Mouse (Mus musculus) stomach, embryonic 15.5 days (tissue): Measurements from ENCODE around the gene Shisa3. TPM values are rescaled to one million over a fixed set of nuclear protein-coding genes. Genes with fewer than 3 reads are reported as not detected.
A peak's percentile ranks its signal among the peaks of the same experiment; 100 is the strongest.

Experiments used
- ATAC-seq: fragments of 200-750 bp; cut with Nextera tagmentation; 2 replicates; pipeline ENCODE4 v1.8.0; 2017; ENCODE audit warnings: low read depth, moderate number of reproducible peaks, moderate TSS enrichment; ENCODE audit not compliant: insufficient read depth, low FRiP score
- H3K27ac ChIP-seq: fragments of 300-500 bp; sonication (generic); 2 replicates; pipeline ENCODE4 v1.5.1; 2015; ENCODE audit warnings: mild to moderate bottlenecking, inconsistent platforms
- H3K27me3 ChIP-seq: fragments of 300-500 bp; sonication (generic); replicated peaks from 2 replicates; pipeline ENCODE4 v1.6.1; 2015; ENCODE audit warnings: inconsistent platforms
- H3K36me3 ChIP-seq: fragments of 300-500 bp; sonication (generic); 2 replicates; pipeline ENCODE4 v1.6.1; 2015; ENCODE audit warnings: inconsistent platforms
- H3K4me1 ChIP-seq: fragments of 300-500 bp; sonication (generic); 2 replicates; pipeline ENCODE4 v1.6.1; 2015; ENCODE audit warnings: inconsistent platforms
- H3K4me2 ChIP-seq: fragments of 300-500 bp; sonication (generic); 2 replicates; pipeline ENCODE4 v1.6.1; 2015; ENCODE audit warnings: mild to moderate bottlenecking, inconsistent platforms
- H3K4me3 ChIP-seq: fragments of 300-500 bp; sonication (generic); replicated peaks from 2 replicates; pipeline ENCODE4 v1.5.1; 2015; ENCODE audit warnings: inconsistent platforms
- H3K9ac ChIP-seq: fragments of 300-500 bp; sonication (generic); 2 replicates; pipeline ENCODE4 v1.6.1; 2015; ENCODE audit warnings: inconsistent platforms
- H3K9me3 ChIP-seq: fragments of 300-500 bp; sonication (generic); 2 replicates; pipeline ENCODE4 v1.6.1; 2016; ENCODE audit warnings: inconsistent platforms
- WGBS: fragments of 180-500 bp; shearing (Covaris S2); methylation state at CpG from one replicate; pipeline ENCODE4 v1.1.7; 2015; 5-methylcytosine and 5-hydroxymethylcytosine counted together
- polyA plus RNA-seq: library from polyadenylated mRNA; unstranded; fragments of >200 nt; fragmentation: Nextera tagmentation; extraction: Ambion mirVana; gene quantifications from 2 replicates; pipeline ENCODE4 v1.2.1, GENCODE M21; 2015

Gene Shisa3
- polyA plus RNA-seq, 1 experiment from 2014 or later = 25.1 TPM

- H3K27ac ChIP-seq = no peak overlapping the region
- H3K4me1 ChIP-seq = no peaks in the 10 kb centered on the region; the same call in 1 of the 2 replicates
- no peak for ATAC-seq
- 63% methylated on average over 3 of the region's 3 CpGs for WGBS
- no peaks in the 10 kb centered on the region for H3K36me3 ChIP-seq
- no peak overlapping the region for H3K9ac ChIP-seq
- H3K4me2 ChIP-seq = no peak overlapping the region
- H3K9me3 ChIP-seq = no peaks in the 10 kb centered on the region
- H3K4me3 ChIP-seq = no peak overlapping the region
- no peaks in the 10 kb centered on the region for H3K27me3 ChIP-seq
Observed at GRCm38 (mm10) chr5:67634339-67634738, 26.7 kb downstream of the Shisa3 start.

GRCm38 (mm10) chr5:67640596-67641312 lies 33.1 kb downstream of the Shisa3 start:
- no peak overlapping the region for H3K9ac ChIP-seq
- no peak overlapping the region for H3K27ac ChIP-seq
- no peak overlapping the region for H3K4me3 ChIP-seq

GRCm38 (mm10) chr5:67641406-67642120 lies 33.9 kb downstream of the Shisa3 start:
- H3K4me3 ChIP-seq = no peak overlapping the region
- 60% methylated on average over 8 of the region's 8 CpGs for WGBS
- no peak for ATAC-seq
- H3K4me2 ChIP-seq = no peak overlapping the region
- no peaks in the 10 kb centered on the region for H3K36me3 ChIP-seq
- H3K27me3 ChIP-seq = no peaks in the 10 kb centered on the region
- no peak overlapping the region for H3K9ac ChIP-seq
- no peak overlapping the region for H3K27ac ChIP-seq
- no peaks in the 10 kb centered on the region for H3K9me3 ChIP-seq
- H3K4me1 ChIP-seq = no peaks in the 10 kb centered on the region

More at GRCm38 (mm10) chr5:67640596-67641312, 33.1 kb downstream of the Shisa3 start:
- Histone ChIP-seq H3K36me3 (no peaks in the 10 kb centered on the region), H3K4me2 (no peak overlapping the region), H3K4me1 (no peaks in the 10 kb centered on the region), H3K27me3 (no peaks in the 10 kb centered on the region), H3K9me3 (no peaks in the 10 kb centered on the region)
- no peak for ATAC-seq
- WGBS = 71% methylated on average over 8 of the region's 8 CpGs

- WGBS = 91% methylated on average over 5 of the region's 5 CpGs
- no peaks in the 10 kb centered on the region for H3K4me1 ChIP-seq
- no peaks in the 10 kb centered on the region for H3K27me3 ChIP-seq
- no peak for ATAC-seq
- H3K4me3 ChIP-seq = no peak overlapping the region
- H3K36me3 ChIP-seq = no peaks in the 10 kb centered on the region
- H3K27ac ChIP-seq = no peak overlapping the region
- no peak overlapping the region for H3K9ac ChIP-seq
- no peaks in the 10 kb centered on the region for H3K9me3 ChIP-seq
- H3K4me2 ChIP-seq = no peak overlapping the region
Observed at GRCm38 (mm10) chr5:67643537-67644255, 36.0 kb downstream of the Shisa3 start.

- Histone ChIP-seq H3K9me3 (no peaks in the 10 kb centered on the region), H3K4me3 (no peak overlapping the region), H3K36me3 (no peaks in the 10 kb centered on the region), H3K27me3 (no peaks in the 10 kb centered on the region), H3K27ac (no peak overlapping the region), H3K4me1 (no peaks in the 10 kb centered on the region), H3K4me2 (no peak overlapping the region), H3K9ac (no peak overlapping the region)
- WGBS = 69% methylated on average over 20 of the region's 20 CpGs
- ATAC-seq = no peak
Observed at GRCm38 (mm10) chr5:67646756-67647529, 39.3 kb downstream of the Shisa3 start.

- ATAC-seq = no peak
- no peaks in the 10 kb centered on the region for H3K9me3 ChIP-seq
Observed at GRCm38 (mm10) chr5:67647568-67647967, 39.9 kb downstream of the Shisa3 start.

GRCm38 (mm10) chr5:67649156-67649555 lies 41.5 kb downstream of the Shisa3 start:
- no peak for ATAC-seq

More at GRCm38 (mm10) chr5:67647568-67647967, 39.9 kb downstream of the Shisa3 start:
- H3K4me1 ChIP-seq = no peaks in the 10 kb centered on the region
- no peak overlapping the region for H3K4me3 ChIP-seq
- H3K27me3 ChIP-seq = no peaks in the 10 kb centered on the region
- H3K4me2 ChIP-seq = no peak overlapping the region
- no peak overlapping the region for H3K9ac ChIP-seq
- 84% methylated on average over 21 of the region's 21 CpGs for WGBS
- H3K27ac ChIP-seq = no peak overlapping the region
- no peaks in the 10 kb centered on the region for H3K36me3 ChIP-seq

GRCm38 (mm10) chr5:67650021-67650420 lies 42.3 kb downstream of the Shisa3 start:
- Histone ChIP-seq H3K27me3 (no peaks in the 10 kb centered on the region), H3K36me3 (no peaks in the 10 kb centered on the region), H3K4me3 (no peak overlapping the region), H3K9me3 (no peaks in the 10 kb centered on the region), H3K9ac (no peak overlapping the region), H3K4me1 (no peaks in the 10 kb centered on the region), H3K27ac (no peak overlapping the region), H3K4me2 (no peak overlapping the region)
- 88% methylated on average over 5 of the region's 5 CpGs for WGBS
- ATAC-seq = no peak

More at GRCm38 (mm10) chr5:67649156-67649555, 41.5 kb downstream of the Shisa3 start:
- Histone ChIP-seq H3K4me3 (no peak overlapping the region), H3K9ac (no peak overlapping the region), H3K4me2 (no peak overlapping the region), H3K27me3 (no peaks in the 10 kb centered on the region), H3K9me3 (no peaks in the 10 kb centered on the region), H3K4me1 (no peaks in the 10 kb centered on the region), H3K27ac (no peak overlapping the region), H3K36me3 (no peaks in the 10 kb centered on the region)
- 84% methylated on average over 4 of the region's 4 CpGs for WGBS

GRCm38 (mm10) chr5:67652468-67652867 lies 44.8 kb downstream of the Shisa3 start:
- no peaks in the 10 kb centered on the region for H3K36me3 ChIP-seq
- H3K4me3 ChIP-seq = no peak overlapping the region
- H3K9ac ChIP-seq = no peak overlapping the region
- H3K4me2 ChIP-seq = no peak overlapping the region
- no peaks in the 10 kb centered on the region for H3K27me3 ChIP-seq
- no peaks in the 10 kb centered on the region for H3K9me3 ChIP-seq
- no peaks in the 10 kb centered on the region for H3K4me1 ChIP-seq
- WGBS = 38% methylated on average over 4 of the region's 4 CpGs
- ATAC-seq = peak; percentile 53; the same call in 1 of the 2 replicates
- H3K27ac ChIP-seq = no peak overlapping the region

GRCm38 (mm10) chr5:67653543-67653942 lies 45.9 kb downstream of the Shisa3 start:
- WGBS = 90% methylated on average over 3 of the region's 3 CpGs
- no peak for ATAC-seq
- Histone ChIP-seq H3K4me2 (no peak overlapping the region), H3K27ac (no peak overlapping the region), H3K9me3 (no peaks in the 10 kb centered on the region), H3K4me1 (no peaks in the 10 kb centered on the region), H3K4me3 (no peak overlapping the region), H3K9ac (no peak overlapping the region), H3K27me3 (no peaks in the 10 kb centered on the region), H3K36me3 (no peaks in the 10 kb centered on the region)

- no peak overlapping the region for H3K4me2 ChIP-seq
- H3K4me1 ChIP-seq = no peaks in the 10 kb centered on the region
- H3K9me3 ChIP-seq = no peaks in the 10 kb centered on the region
- no peak overlapping the region for H3K4me3 ChIP-seq
- no peak overlapping the region for H3K9ac ChIP-seq
- WGBS = 85% methylated on average over 5 of the region's 5 CpGs
- no peaks in the 10 kb centered on the region for H3K27me3 ChIP-seq
- no peak for ATAC-seq
- no peaks in the 10 kb centered on the region for H3K36me3 ChIP-seq
- H3K27ac ChIP-seq = no peak overlapping the region
Observed at GRCm38 (mm10) chr5:67654572-67654971, 46.9 kb downstream of the Shisa3 start.
